Mouse (Mus musculus): Measurements from ENCODE around the gene Pias3. TPM values are rescaled to one million over a fixed set of nuclear protein-coding genes. Genes with fewer than 3 reads are reported as not detected.

Pias3 gene
- polyA plus RNA-seq, 1 experiment = not detected

DNA sequence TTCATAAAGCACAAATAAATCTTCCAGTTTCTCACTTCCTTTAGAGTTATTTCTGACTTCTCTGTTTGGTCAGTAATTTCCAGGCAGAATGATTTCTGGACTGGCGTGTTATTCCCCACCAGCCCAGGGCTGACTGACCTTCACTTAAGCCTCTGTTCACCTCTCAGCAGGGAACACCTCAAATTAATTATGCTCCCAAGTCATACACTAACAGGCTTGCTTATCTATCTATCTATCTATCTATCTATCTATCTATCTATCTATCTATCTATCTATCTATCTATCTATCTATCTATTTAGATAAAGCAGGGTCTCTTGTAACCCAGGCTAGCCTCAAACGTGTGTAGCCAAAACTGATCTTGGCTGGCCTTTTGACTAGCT is 12.5 kb downstream of the Pias3 start:
- no peak for TF ChIP-seq POLR2A (IDR thresholded peaks at IDR 0.05; ENCODE audit: insufficient read depth, low read depth, low read length)
- TF ChIP-seq CTCF (IDR thresholded peaks at IDR 0.05; ENCODE audit: insufficient read depth, low read depth, low read length) = no peak
- Histone ChIP-seq H3K4me3 (ENCODE audit: insufficient read depth, low read depth, low read length) (no peak overlapping the region), H3K4me1 (ENCODE audit: control insufficient read depth, insufficient read depth, low read length) (peaks cover 5% of the 10 kb centered on the region; the same call in 1 of the 2 replicates), H3K27ac (ENCODE audit: insufficient read depth, low read depth, low read length) (no peak overlapping the region)
- 51% methylated on average over 2 of the region's 2 CpGs for WGBS

DNA sequence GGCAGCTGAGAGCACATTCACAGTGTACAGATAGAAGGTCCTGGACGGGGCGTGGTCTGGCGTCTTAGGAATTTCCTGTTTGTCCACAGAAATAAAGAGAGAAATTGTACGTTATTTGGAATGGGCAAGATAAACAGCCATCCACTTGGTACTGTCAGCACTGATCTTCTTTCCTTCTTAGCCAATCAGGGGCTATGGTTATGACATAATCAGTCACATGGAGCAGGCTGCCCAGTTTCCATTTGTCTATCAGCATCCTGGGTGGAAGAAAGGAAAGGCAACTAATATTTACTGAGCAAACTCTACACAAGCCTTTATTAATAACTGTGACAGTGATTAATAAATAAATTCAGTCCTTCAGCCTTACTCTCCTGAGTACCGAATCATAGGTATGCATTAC is 18.1 kb downstream of the Pias3 start:
- H3K4me1 ChIP-seq (ENCODE audit: control insufficient read depth, insufficient read depth, low read length) = peaks cover 3% of the 10 kb centered on the region; the same call in 1 of the 2 replicates
- no peak for TF ChIP-seq POLR2A (IDR thresholded peaks at IDR 0.05; ENCODE audit: insufficient read depth, low read depth, low read length)
- TF ChIP-seq CTCF (IDR thresholded peaks at IDR 0.05; ENCODE audit: insufficient read depth, low read depth, low read length) = no peak
- WGBS = 92% methylated on average over 5 of the region's 5 CpGs
- no peak overlapping the region for H3K27ac ChIP-seq (ENCODE audit: insufficient read depth, low read depth, low read length)
- no peak overlapping the region for H3K4me3 ChIP-seq (ENCODE audit: insufficient read depth, low read depth, low read length)

DNA sequence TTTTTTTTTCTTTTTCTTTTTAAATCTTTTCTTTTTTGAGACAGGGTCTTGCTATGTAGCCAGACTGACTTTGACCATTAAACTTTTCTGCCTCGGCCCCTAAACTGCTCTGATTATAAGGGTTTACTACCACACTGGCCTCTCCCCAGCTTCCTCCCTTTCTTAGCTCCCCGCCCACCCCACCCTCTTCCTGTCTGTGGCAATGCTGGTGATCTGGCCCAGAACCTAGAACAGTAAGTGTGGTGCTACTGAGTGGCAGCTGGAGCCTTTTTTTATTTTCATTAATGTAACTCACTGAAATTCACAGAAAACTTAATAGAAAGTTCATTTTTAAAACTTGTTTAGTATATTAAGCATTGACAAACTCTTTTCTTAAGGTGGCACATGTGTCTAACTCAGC is 19.7 kb downstream of the Pias3 start:
- TF ChIP-seq CTCF (IDR thresholded peaks at IDR 0.05; ENCODE audit: insufficient read depth, low read depth, low read length) (no peak), POLR2A (IDR thresholded peaks at IDR 0.05; ENCODE audit: insufficient read depth, low read depth, low read length) (no peak)

DNA sequence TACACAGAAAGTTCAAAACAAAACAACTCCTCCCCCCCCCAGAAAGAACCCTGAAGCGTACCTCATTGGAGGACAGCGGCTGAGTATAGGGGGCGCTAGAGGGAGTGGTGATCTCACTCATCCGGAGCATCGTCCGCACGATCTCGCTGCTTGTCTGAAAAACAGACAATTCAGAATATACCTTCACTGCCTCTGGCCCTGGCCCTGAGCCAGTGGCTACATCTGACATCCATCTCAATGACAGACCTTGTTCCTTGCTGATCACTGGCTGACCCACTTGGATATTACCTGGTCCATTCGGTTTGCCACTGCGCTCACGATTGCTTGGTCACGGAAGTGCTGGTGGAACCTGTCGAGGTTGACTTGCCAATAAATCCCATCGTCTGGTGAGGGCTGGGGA is 23.0 kb downstream of the Pias3 start:
- peak overlapping the region; percentile 33 for H3K4me3 ChIP-seq (ENCODE audit: insufficient read depth, low read depth, low read length)
- no peak overlapping the region for H3K27ac ChIP-seq (ENCODE audit: insufficient read depth, low read depth, low read length)
- WGBS = 32% methylated on average over 14 of the region's 14 CpGs
- H3K4me1 ChIP-seq (ENCODE audit: control insufficient read depth, insufficient read depth, low read length) = peaks cover 7% of the 10 kb centered on the region; the same call in 1 of the 2 replicates
- TF ChIP-seq POLR2A (IDR thresholded peaks at IDR 0.05; ENCODE audit: insufficient read depth, low read depth, low read length) (no peak), CTCF (IDR thresholded peaks at IDR 0.05; ENCODE audit: insufficient read depth, low read depth, low read length) (peak; percentile 24; the same call in 1 of the 2 replicates)

More for the DNA sequence above, 19.7 kb downstream of the Pias3 start:
- H3K4me1 ChIP-seq (ENCODE audit: control insufficient read depth, insufficient read depth, low read length) = peaks cover 7% of the 10 kb centered on the region; the same call in 1 of the 2 replicates
- 90% methylated on average over 2 of the region's 2 CpGs for WGBS
- H3K4me3 ChIP-seq (ENCODE audit: insufficient read depth, low read depth, low read length) = no peak overlapping the region
- H3K27ac ChIP-seq (ENCODE audit: insufficient read depth, low read depth, low read length) = no peak overlapping the region

DNA sequence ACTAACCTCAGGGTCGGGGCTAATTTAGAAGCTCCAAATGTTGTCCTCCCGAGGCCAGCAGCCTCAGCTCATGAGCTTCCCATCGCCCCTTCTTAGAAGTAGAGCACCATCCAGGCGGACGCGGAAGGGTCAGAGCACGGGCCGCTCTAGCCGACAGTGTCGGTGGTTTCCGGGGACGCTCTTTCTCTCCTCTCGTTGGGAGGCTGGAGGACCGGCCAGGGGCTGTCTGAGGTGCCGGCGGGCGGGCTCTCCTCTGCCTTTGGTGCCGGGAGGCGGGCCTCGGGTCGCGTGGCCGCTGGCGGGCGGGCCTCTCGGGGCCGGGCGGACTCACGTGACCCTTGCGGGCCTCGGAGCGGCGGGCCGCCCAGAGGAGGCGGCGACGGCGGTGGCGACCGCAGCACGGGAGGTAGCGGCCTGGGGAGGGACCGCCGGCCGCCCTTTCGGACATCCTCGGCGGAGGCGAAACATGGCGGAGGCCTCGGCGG is 31.2 kb downstream of the Pias3 start, which contains the start of the genes Polr3c and Rnf115:
Gene Polr3c, minus strand, starts transcription at position 286 of the 485 bp plus-strand sequence.
Gene Rnf115, plus strand, starts transcription at position 322 of the 485 bp plus-strand sequence.
- 0 out of 2 replicates have a peak, but pooled peaks cover 3% of the 10 kb centered on the region for H3K4me1 ChIP-seq (ENCODE audit: control insufficient read depth, insufficient read depth, low read length)
- H3K27ac ChIP-seq (ENCODE audit: insufficient read depth, low read depth, low read length) = peak within 1 kb of the TSS; percentile 70
- H3K4me3 ChIP-seq (ENCODE audit: insufficient read depth, low read depth, low read length) = peak within 1 kb of the TSS; percentile 74
- peak; percentile 64 for TF ChIP-seq POLR2A (IDR thresholded peaks at IDR 0.05; ENCODE audit: insufficient read depth, low read depth, low read length)
- TF ChIP-seq CTCF (IDR thresholded peaks at IDR 0.05; ENCODE audit: insufficient read depth, low read depth, low read length) = no peak
- under 1% methylated on average over 52 of the region's 52 CpGs for WGBS

DNA sequence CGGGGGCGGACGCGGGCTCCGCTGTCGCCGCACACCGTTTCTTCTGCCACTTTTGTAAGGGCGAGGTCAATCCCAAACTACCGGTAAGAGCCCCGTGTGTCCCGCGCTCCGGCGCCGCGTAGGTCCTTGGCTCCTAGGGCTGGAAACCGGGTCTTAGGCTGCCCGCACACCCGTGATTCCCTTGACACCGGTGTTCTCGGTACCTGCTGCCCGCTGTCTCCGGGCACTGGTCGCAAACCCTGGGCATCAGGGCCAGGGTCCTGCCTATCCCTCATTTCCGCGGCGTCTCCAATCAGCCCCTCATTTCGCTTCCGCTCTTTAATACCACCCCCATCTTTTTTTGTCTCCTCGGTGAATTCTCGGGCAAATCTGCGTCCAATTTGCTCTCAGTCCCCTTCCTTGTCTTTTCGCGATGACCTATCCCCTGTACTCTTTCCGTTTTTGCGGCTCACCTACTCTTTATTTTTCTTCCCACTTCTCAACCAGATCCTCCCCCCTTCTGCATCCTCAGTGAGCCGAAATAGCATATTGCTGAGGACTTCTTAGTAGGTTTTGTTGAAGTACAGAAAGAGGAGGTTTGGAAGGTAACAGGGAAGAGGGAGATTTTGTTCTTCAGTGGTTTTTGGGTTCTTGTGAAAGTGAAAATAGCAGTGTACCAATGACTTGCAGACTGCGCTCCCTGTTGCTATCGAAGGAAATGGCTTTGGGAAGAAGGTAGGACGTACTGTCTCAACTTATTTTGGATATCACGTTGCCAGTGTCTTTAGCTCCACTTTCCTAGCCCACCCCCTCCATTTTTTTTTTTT is 31.8 kb downstream of the Pias3 start:
- whole genome bisulfite sequencing = under 1% methylated on average over 42 of the region's 42 CpGs
- TF ChIP-seq CTCF (IDR thresholded peaks at IDR 0.05; ENCODE audit: insufficient read depth, low read depth, low read length) (no peak), POLR2A (IDR thresholded peaks at IDR 0.05; ENCODE audit: insufficient read depth, low read depth, low read length) (no peak)

DNA sequence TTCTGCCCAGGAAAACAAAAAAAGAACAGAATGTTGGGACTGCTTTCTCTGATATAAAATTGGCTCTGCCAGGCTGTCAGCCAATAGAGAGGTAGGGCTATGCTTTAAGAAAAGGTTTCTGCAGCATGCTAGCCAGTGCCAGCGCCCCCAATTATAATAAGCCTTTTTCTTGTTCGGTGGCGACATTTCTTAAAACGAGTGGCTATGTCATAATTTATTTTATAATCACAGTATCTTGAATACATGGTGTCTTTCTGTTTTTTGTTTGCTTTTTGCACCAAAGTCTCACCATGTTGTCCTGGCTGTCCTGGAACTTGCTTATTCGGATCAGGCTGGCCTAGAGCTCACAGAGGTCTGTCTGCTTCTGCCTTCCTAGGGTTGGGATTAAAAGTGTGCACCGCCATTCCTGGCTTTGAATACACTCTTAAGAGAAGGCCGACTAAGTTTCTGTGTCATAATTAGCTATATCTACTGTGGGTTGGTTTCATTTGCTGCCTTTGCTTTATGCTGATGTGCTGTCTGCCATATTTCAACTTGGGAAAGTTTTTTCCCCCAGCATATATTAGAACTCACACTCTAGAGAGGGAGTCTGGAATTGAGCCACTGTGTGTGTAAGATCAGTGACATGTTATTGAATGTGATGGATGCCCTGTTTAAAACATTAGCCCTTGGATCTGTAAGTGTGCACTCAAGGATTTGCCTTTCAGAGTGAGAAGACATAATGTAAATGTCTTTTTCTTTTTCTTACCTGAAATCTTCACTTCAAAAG is 32.6 kb downstream of the Pias3 start:
- no peak overlapping the region for H3K4me3 ChIP-seq (ENCODE audit: insufficient read depth, low read depth, low read length)
- 14% methylated on average over 7 of the region's 7 CpGs for WGBS
- TF ChIP-seq CTCF (IDR thresholded peaks at IDR 0.05; ENCODE audit: insufficient read depth, low read depth, low read length) (no peak), POLR2A (IDR thresholded peaks at IDR 0.05; ENCODE audit: insufficient read depth, low read depth, low read length) (no peak)
- no peak overlapping the region for H3K27ac ChIP-seq (ENCODE audit: insufficient read depth, low read depth, low read length)
- 0 out of 2 replicates have a peak, but pooled peaks cover 3% of the 10 kb centered on the region for H3K4me1 ChIP-seq (ENCODE audit: control insufficient read depth, insufficient read depth, low read length)

More for the DNA sequence above, 31.8 kb downstream of the Pias3 start:
- 0 out of 2 replicates have a peak, but pooled peaks cover 3% of the 10 kb centered on the region for H3K4me1 ChIP-seq (ENCODE audit: control insufficient read depth, insufficient read depth, low read length)
- H3K27ac ChIP-seq (ENCODE audit: insufficient read depth, low read depth, low read length) = peak overlapping the region; percentile 70
- H3K4me3 ChIP-seq (ENCODE audit: insufficient read depth, low read depth, low read length) = peak overlapping the region; percentile 74

DNA sequence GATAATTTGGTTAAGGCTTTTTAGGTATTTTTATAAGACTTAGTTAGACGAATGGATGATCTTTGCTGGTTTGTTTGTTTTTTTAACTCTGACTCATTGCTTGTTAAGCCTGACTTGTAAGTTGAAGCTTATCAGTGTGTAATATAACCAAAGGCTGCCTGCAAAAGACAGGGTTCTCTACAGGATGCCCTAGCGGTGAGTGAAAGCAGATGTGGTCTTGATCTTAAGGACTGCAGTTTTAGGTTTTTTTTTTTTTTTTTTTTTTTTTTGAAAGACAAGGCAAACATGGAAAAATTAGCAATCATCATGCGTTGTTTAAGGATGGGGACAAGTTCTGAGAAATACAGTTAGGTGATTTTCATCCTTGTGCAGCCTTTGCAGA is 33.2 kb downstream of the Pias3 start:
- TF ChIP-seq CTCF (IDR thresholded peaks at IDR 0.05; ENCODE audit: insufficient read depth, low read depth, low read length) (no peak), POLR2A (IDR thresholded peaks at IDR 0.05; ENCODE audit: insufficient read depth, low read depth, low read length) (no peak)
- Histone ChIP-seq H3K27ac (ENCODE audit: insufficient read depth, low read depth, low read length) (no peak overlapping the region), H3K4me1 (ENCODE audit: control insufficient read depth, insufficient read depth, low read length) (0 out of 2 replicates have a peak, but pooled peaks cover 3% of the 10 kb centered on the region), H3K4me3 (ENCODE audit: insufficient read depth, low read depth, low read length) (no peak overlapping the region)
- WGBS = 54% methylated on average over 3 of the region's 3 CpGs
